8 mouse cellular contexts compared by ENCODE assay signal in the genomic region with DNA sequence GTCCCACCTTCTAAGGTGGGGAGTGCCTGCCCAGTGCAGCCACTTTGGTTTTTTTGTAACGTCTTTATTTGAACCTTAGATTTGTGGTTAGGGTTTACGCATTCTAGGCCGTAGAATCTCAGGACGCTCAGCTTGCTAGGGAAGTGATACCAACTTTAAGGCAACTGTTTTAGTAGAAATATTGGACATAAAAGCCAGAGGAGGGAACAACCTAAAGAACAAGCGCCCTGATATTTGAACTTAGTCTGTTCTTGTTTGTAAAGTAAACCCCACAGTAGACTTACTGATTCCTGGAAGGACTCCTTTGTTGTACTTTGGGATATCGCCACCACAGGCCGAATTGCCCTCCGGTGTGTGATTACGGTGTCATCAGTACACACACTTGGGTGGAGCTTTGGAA. TPM values are rescaled to one million over a fixed set of nuclear protein-coding genes. Genes with fewer than 3 reads are reported as not detected.
DNase-seq lines count a peak whose midpoint lies in the region; ATAC-seq and TF ChIP-seq lines count a peak whose summit lies in the region.

No protein-coding gene starts in this region.

- H3K27me3 ChIP-seq in lung, embryonic 16.5 days (ENCODE audit: control insufficient read depth, insufficient read depth, low read depth, low read length) = no peaks in the 10 kb centered on the region
- H3K27me3 ChIP-seq in embryonic facial prominence, embryonic 12.5 days = no peaks in the 10 kb centered on the region
- H3K27me3 ChIP-seq in limb, embryonic 14.5 days (ENCODE audit: control insufficient read depth, insufficient read depth, low read length) = no peaks in the 10 kb centered on the region
- no peaks in the 10 kb centered on the region for H3K27me3 ChIP-seq in stomach, embryonic 14.5 days (ENCODE audit: control insufficient read depth, insufficient read depth, low read length)

- H3K27ac ChIP-seq in lung, embryonic 16.5 days (ENCODE audit: low read length) = no peak overlapping the region
- H3K27ac ChIP-seq in embryonic facial prominence, embryonic 12.5 days = no peak overlapping the region
- H3K27ac ChIP-seq in limb, embryonic 14.5 days (replicated peaks; ENCODE audit: low read depth, low read length) = no peak overlapping the region
- no peak overlapping the region for H3K27ac ChIP-seq in stomach, embryonic 14.5 days (ENCODE audit: low read length)

- no peak for ATAC-seq in lung, embryonic 16.5 days (ENCODE audit: low read depth)
- no peak for ATAC-seq in embryonic facial prominence, embryonic 12.5 days (ENCODE audit: insufficient number of reproducible peaks, insufficient read depth, low FRiP score, low TSS enrichment)
- no peak for ATAC-seq in limb, embryonic 14.5 days (ENCODE audit: low FRiP score, low read depth)
- ATAC-seq in stomach, embryonic 14.5 days (ENCODE audit: insufficient number of reproducible peaks, insufficient read depth, low FRiP score, low read depth) = no peak

- peak overlapping the region; percentile 98 for H3K4me3 ChIP-seq in lung, embryonic 16.5 days (ENCODE audit: low read length)
- H3K4me3 ChIP-seq in embryonic facial prominence, embryonic 12.5 days = peak overlapping the region; percentile 100
- peak overlapping the region; percentile 76 for H3K4me3 ChIP-seq in limb, embryonic 14.5 days (replicated peaks; ENCODE audit: low read length)
- H3K4me3 ChIP-seq in stomach, embryonic 14.5 days (ENCODE audit: low read depth, low read length) = peak overlapping the region; percentile 94

- H3K9ac ChIP-seq in lung, embryonic 16.5 days (ENCODE audit: low read length) = peak overlapping the region; percentile 98
- peak overlapping the region; percentile 97 for H3K9ac ChIP-seq in embryonic facial prominence, embryonic 12.5 days
- H3K9ac ChIP-seq in limb, embryonic 14.5 days (ENCODE audit: low read depth, low read length, severe bottlenecking) = peak overlapping the region; percentile 92
- peak overlapping the region; percentile 41 for H3K9ac ChIP-seq in stomach, embryonic 14.5 days (replicated peaks; ENCODE audit: low read depth, low read length)

- no peaks in the 10 kb centered on the region for H3K36me3 ChIP-seq in lung, embryonic 16.5 days (ENCODE audit: control insufficient read depth, insufficient read depth, low read length)
- H3K36me3 ChIP-seq in embryonic facial prominence, embryonic 12.5 days = 0 out of 2 replicates have a peak, but pooled peaks cover 1% of the 10 kb centered on the region
- 0 out of 2 replicates have a peak, but pooled peaks cover 1% of the 10 kb centered on the region for H3K36me3 ChIP-seq in limb, embryonic 14.5 days (ENCODE audit: control insufficient read depth, insufficient read depth, low read length)
- no peaks in the 10 kb centered on the region for H3K36me3 ChIP-seq in stomach, embryonic 14.5 days (ENCODE audit: control insufficient read depth, insufficient read depth, low read length)

- H3K9me3 ChIP-seq in lung, embryonic 16.5 days (ENCODE audit: control insufficient read depth, low read length) = no peaks in the 10 kb centered on the region
- H3K9me3 ChIP-seq in embryonic facial prominence, embryonic 12.5 days = no peaks in the 10 kb centered on the region
- no peaks in the 10 kb centered on the region for H3K9me3 ChIP-seq in limb, embryonic 14.5 days (ENCODE audit: control insufficient read depth, low read length)
- H3K9me3 ChIP-seq in stomach, embryonic 14.5 days (ENCODE audit: control insufficient read depth, low read depth, low read length) = no peaks in the 10 kb centered on the region

- WGBS in lung, embryonic 16.5 days = 42% methylated on average over 9 of the region's 9 CpGs
- 62% methylated on average over 9 of the region's 9 CpGs for WGBS in embryonic facial prominence, embryonic 12.5 days
- WGBS in limb, embryonic 14.5 days = 61% methylated on average over 9 of the region's 9 CpGs
- WGBS in stomach, embryonic 14.5 days = 53% methylated on average over 9 of the region's 9 CpGs

- DNase-seq in lung, postnatal 4 days = no peak
- no peak for DNase-seq in limb, embryonic 14.5 days (ENCODE audit: low spot score)
- DNase-seq in retina, embryonic 14.5 days (ENCODE audit: low spot score) = no peak
- no peak for DNase-seq in kidney, postnatal 14 days
- DNase-seq in cerebellum, postnatal 25 days = no peak

- no peak for TF ChIP-seq POLR2A in limb, embryonic 14.5 days (IDR thresholded peaks at IDR 0.05; ENCODE audit: borderline replicate concordance, extremely low read depth, insufficient read depth, insufficient read length)

- peaks cover 9% of the 10 kb centered on the region for H3K4me1 ChIP-seq in lung, embryonic 16.5 days (replicated peaks; ENCODE audit: control insufficient read depth, insufficient read depth, low read length)
- peaks cover 21% of the 10 kb centered on the region for H3K4me1 ChIP-seq in embryonic facial prominence, embryonic 12.5 days
- H3K4me1 ChIP-seq in limb, embryonic 14.5 days (ENCODE audit: control insufficient read depth, insufficient read depth, low read length) = peaks cover 14% of the 10 kb centered on the region
- H3K4me1 ChIP-seq in stomach, embryonic 14.5 days (ENCODE audit: control insufficient read depth, insufficient read depth, low read length) = peaks cover 9% of the 10 kb centered on the region; the same call in 1 of the 2 replicates

- peak overlapping the region; percentile 84 for H3K4me2 ChIP-seq in lung, embryonic 16.5 days (ENCODE audit: low read depth, low read length)
- H3K4me2 ChIP-seq in embryonic facial prominence, embryonic 12.5 days (replicated peaks) = peak overlapping the region; percentile 80
- peak overlapping the region; percentile 51 for H3K4me2 ChIP-seq in limb, embryonic 14.5 days (replicated peaks; ENCODE audit: low read depth, low read length, severe bottlenecking)
- peak overlapping the region; percentile 72 for H3K4me2 ChIP-seq in stomach, embryonic 14.5 days (replicated peaks; ENCODE audit: low read depth, low read length)

RNA-seq across cellular contexts. Expression of gene Gm5129, which starts 1.2 kb away (rescaled TPM):
- polyA plus RNA-seq in lung, embryonic 16.5 days (2015; fragmentation: Nextera tagmentation; extraction: Ambion mirVana) = not detected in 2 replicates
- polyA plus RNA-seq in embryonic facial prominence, embryonic 12.5 days (2016; fragmentation: Nextera tagmentation; extraction: Ambion mirVana) = not detected in 2 replicates
- 0.94 and 2.3 TPM in 2 replicates for polyA plus RNA-seq in limb, embryonic 14.5 days (2012; rRNA removed)
- polyA plus RNA-seq in limb, embryonic 14.5 days (2014; fragmentation: Nextera tagmentation; extraction: Ambion mirVana) = not detected in 2 replicates
- polyA plus RNA-seq in stomach, embryonic 14.5 days (2014; fragmentation: Nextera tagmentation; extraction: Ambion mirVana) = not detected in 2 replicates

RNA-seq across cellular contexts. Expression of gene Dnajb6, which starts 1.5 kb away (rescaled TPM):
- 124 and 142 TPM in 2 replicates for polyA plus RNA-seq in lung, embryonic 16.5 days (2015; fragmentation: Nextera tagmentation; extraction: Ambion mirVana)
- polyA plus RNA-seq in embryonic facial prominence, embryonic 12.5 days (2016; fragmentation: Nextera tagmentation; extraction: Ambion mirVana) = 163 and 170 TPM in 2 replicates
- polyA plus RNA-seq in limb, embryonic 14.5 days (2012; rRNA removed) = 76.0 and 96.9 TPM in 2 replicates
- polyA plus RNA-seq in limb, embryonic 14.5 days (2014; fragmentation: Nextera tagmentation; extraction: Ambion mirVana) = 123 and 129 TPM in 2 replicates
- 128 and 142 TPM in 2 replicates for polyA plus RNA-seq in stomach, embryonic 14.5 days (2014; fragmentation: Nextera tagmentation; extraction: Ambion mirVana)

Comparison
In these comparisons a context has a peak if more than half of its experiments do, and no peak if none do; other contexts are left out.
1. H3K9ac ChIP-seq: peak in every context shown above with its lines; median percentile 98 in lung, embryonic 16.5 days; 97 in embryonic facial prominence, embryonic 12.5 days; 92 in limb, embryonic 14.5 days; 41 in stomach, embryonic 14.5 days.